Mouse (Mus musculus) hindbrain, postnatal 0 days (tissue): Measurements from ENCODE around the gene Nectin2. TPM values are rescaled to one million over a fixed set of nuclear protein-coding genes. Genes with fewer than 3 reads are reported as not detected.

ENCODE experiments used
- ATAC-seq: fragments of 200-750 bp; cut with Nextera tagmentation; 2 replicates; pipeline ENCODE4 v1.8.0; 2017; ENCODE audit warnings: mild to moderate bottlenecking, moderate TSS enrichment, moderate library complexity
- DNase-seq: peaks from one replicate; pipeline ENCODE4 v3.0.0-alpha.2; 2015; ENCODE audit warnings: low spot score
- H3K27ac ChIP-seq: fragments of 300-500 bp; sonication (generic); 2 replicates; pipeline ENCODE4 v1.5.1; 2014; ENCODE audit warnings: mild to moderate bottlenecking
- H3K27me3 ChIP-seq: fragments of 300-500 bp; sonication (generic); 2 replicates; pipeline ENCODE4 v1.6.1; 2014; ENCODE audit warnings: low read length, mixed read lengths; ENCODE audit not compliant: insufficient read depth
- H3K36me3 ChIP-seq: fragments of 300-500 bp; sonication (generic); 2 replicates; pipeline ENCODE4 v1.6.1; 2014; ENCODE audit warnings: low read length, mixed read lengths; ENCODE audit not compliant: insufficient read depth
- H3K4me1 ChIP-seq: fragments of 300-500 bp; sonication (generic); 2 replicates; pipeline ENCODE4 v1.6.1; 2014; ENCODE audit warnings: antibody characterized with exemption, low read length, mixed read lengths; ENCODE audit not compliant: insufficient read depth
- H3K4me2 ChIP-seq: fragments of 300-500 bp; sonication (generic); 2 replicates; pipeline ENCODE4 v1.6.1; 2014; ENCODE audit warnings: low read depth, mild to moderate bottlenecking, low read length, moderate library complexity, mixed read lengths
- H3K4me3 ChIP-seq: fragments of 300-500 bp; sonication (generic); 2 replicates; pipeline ENCODE4 v1.5.1; 2014; ENCODE audit warnings: low read length
- H3K9ac ChIP-seq: fragments of 300-500 bp; sonication (generic); replicated peaks from 2 replicates; pipeline ENCODE4 v1.6.1; 2014; ENCODE audit warnings: mild to moderate bottlenecking, low read length, moderate library complexity, mixed read lengths
- H3K9me3 ChIP-seq: fragments of 300-500 bp; sonication (generic); 2 replicates; pipeline ENCODE4 v1.6.1; 2016; ENCODE audit warnings: low read length, mixed read lengths
- CTCF ChIP-seq: IDR thresholded peaks from 2 replicates; pipeline ENCODE4 v1.5.1; 2016; ENCODE audit warnings: antibody characterized with exemption, control low read depth, low read depth
- WGBS: fragments of 180-500 bp; shearing (Covaris S2); extraction: QIAGEN DNeasy Blood & Tissue Kit; methylation state at CpG from one replicate; pipeline ENCODE4 v1.1.7; 2014; 5-methylcytosine and 5-hydroxymethylcytosine counted together
- polyA plus RNA-seq: library from polyadenylated mRNA; unstranded; fragments of >200 nt; fragmentation: Nextera tagmentation; extraction: Ambion mirVana; gene quantifications from 2 replicates; pipeline ENCODE4 v1.2.1, GENCODE M21; 2015
- total RNA-seq: library from RNA; depleted of rRNA; stranded (reverse); fragments of >200 nt; gene quantifications from 2 replicates; pipeline ENCODE4 v1.2.3, GENCODE M21; 2014

The Nectin2 gene
- total and polyA plus RNA-seq, 2 experiments from 2014 or later = 57.5 to 76.5 TPM

GRCm38 (mm10) chr7:19696336-19696873, 53.9 kb downstream of the Nectin2 start:
- no peak overlapping the region; the same call in 1 of the 2 replicates for H3K27ac ChIP-seq
- H3K9ac ChIP-seq = no peak overlapping the region
- 95% methylated on average over 34 of the region's 34 CpGs for WGBS
- H3K36me3 ChIP-seq = no peaks in the 10 kb centered on the region
- peak overlapping the region; percentile 56 for H3K4me2 ChIP-seq
- no peaks in the 10 kb centered on the region for H3K27me3 ChIP-seq
- no peak for DNase-seq
- H3K4me1 ChIP-seq = peaks cover 9% of the 10 kb centered on the region
- H3K4me3 ChIP-seq = no peak overlapping the region
- no peak for ATAC-seq
- H3K9me3 ChIP-seq = no peaks in the 10 kb centered on the region
- TF ChIP-seq CTCF = no peak

DNA sequence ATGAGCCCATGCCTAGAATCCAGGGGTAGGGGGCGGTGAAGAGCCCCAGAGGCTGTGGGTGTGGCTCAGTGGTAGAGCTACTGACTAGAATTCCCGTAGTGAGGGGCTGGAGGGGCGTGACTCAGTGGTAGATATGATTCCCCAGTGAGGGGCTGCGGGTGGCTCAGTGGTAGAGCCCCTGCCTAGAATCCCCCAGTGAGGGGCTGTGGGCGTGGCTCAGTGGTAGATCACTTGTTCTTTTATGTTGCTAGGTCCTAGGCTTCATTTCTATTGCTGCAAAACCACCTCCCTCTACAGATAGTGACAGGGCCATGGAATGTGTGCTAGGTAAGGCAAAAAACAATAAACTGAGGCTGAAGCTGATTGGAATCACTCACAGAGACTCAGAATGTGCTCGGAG, 54.4 kb downstream of the Nectin2 start:
- DNase-seq (no peak), ATAC-seq (no peak)
- Histone ChIP-seq H3K9ac (no peak overlapping the region), H3K27me3 (no peaks in the 10 kb centered on the region), H3K9me3 (no peaks in the 10 kb centered on the region), H3K4me3 (no peak overlapping the region), H3K27ac (no peak overlapping the region; the same call in 1 of the 2 replicates), H3K4me2 (no peak overlapping the region), H3K4me1 (peaks cover 9% of the 10 kb centered on the region), H3K36me3 (no peaks in the 10 kb centered on the region)
- 89% methylated on average over 6 of the region's 6 CpGs for WGBS
- TF ChIP-seq CTCF = no peak

GRCm38 (mm10) chr7:19695213-19695594, 55.1 kb downstream of the Nectin2 start:
- no peak overlapping the region for H3K9ac ChIP-seq
- H3K27me3 ChIP-seq = no peaks in the 10 kb centered on the region
- peak overlapping the region; percentile 66 for H3K27ac ChIP-seq
- TF ChIP-seq CTCF = no peak
- ATAC-seq = no peak
- H3K4me2 ChIP-seq = no peak overlapping the region
- 54% methylated on average over 8 of the region's 8 CpGs for WGBS
- H3K36me3 ChIP-seq = no peaks in the 10 kb centered on the region
- no peak for DNase-seq
- no peak overlapping the region for H3K4me3 ChIP-seq
- H3K4me1 ChIP-seq = peaks cover 9% of the 10 kb centered on the region
- no peaks in the 10 kb centered on the region for H3K9me3 ChIP-seq

DNA sequence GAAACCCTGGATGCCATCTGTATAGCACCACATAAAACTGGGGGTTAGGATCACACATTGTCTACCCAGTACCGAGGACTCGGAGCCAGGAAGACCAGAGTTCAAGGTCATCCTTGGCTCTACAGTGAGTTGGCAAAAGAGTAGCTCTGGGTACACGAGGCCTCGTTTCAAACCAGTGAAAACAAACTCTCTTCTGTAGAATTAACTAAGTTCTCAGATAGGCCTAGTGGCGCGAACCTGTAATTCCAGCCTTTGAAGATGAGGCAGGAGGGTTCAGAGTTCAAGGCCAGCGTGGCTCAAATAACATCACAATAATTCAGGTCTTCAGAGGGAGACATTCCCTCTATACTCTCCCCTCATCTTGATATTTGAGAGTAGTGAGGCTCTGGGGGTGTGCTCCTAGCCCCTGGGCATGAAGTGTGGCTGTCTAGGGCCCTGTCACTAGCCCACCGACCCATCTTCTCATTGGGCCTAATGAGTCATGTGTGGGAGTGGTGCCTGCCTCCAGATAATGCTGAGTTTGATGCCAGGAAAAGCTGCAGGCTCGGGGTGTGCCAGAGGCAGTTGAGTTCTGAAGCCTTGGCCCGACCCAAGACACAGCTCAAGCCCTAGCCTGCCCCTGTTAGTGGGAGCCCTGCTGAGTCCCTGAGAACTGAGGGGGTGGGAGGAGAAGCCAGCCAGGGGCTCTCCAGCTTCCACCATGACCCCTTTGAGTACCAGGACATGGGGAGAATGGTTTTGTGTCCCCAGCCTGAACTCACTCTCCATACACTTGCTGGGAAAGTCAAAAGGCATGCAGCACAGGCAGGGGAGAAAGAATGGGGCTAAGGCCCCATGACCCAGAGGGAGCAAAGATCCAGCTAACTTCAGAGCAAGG, 55.7 kb downstream of the Nectin2 start:
- WGBS = 80% methylated on average over 10 of the region's 10 CpGs
- Histone ChIP-seq H3K4me2 (no peak overlapping the region), H3K27me3 (no peaks in the 10 kb centered on the region), H3K36me3 (no peaks in the 10 kb centered on the region), H3K9me3 (no peaks in the 10 kb centered on the region), H3K4me3 (no peak overlapping the region), H3K4me1 (peaks cover 9% of the 10 kb centered on the region), H3K27ac (peak overlapping the region; percentile 66), H3K9ac (no peak overlapping the region)
- ATAC-seq (no peak), DNase-seq (no peak)
- no peak for TF ChIP-seq CTCF

DNA sequence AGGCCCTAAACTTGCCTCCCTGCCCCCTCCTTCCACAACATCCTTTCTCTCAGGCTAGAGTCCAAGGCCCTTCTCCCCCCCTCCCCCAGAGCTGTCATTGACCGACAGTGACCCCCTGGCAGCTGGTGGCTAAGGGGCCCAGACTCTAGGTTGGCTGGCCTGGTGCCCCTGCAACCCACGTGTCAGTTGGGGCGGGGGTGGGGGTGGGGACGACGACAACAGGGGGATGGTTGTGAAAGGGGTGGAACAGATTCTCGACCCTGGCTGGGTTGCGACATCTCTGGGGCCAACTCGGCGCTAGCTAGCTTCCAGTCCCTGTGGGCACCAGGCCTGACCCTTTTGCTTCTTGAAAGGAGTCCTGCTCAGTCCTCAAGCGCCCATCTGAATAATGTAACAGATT, 56.9 kb downstream of the Nectin2 start:
- H3K27ac ChIP-seq = peak overlapping the region; percentile 76
- ATAC-seq = peak; percentile 92
- no peak overlapping the region for H3K4me3 ChIP-seq
- 18% methylated on average over 10 of the region's 10 CpGs for WGBS
- no peaks in the 10 kb centered on the region for H3K27me3 ChIP-seq
- H3K9ac ChIP-seq = no peak overlapping the region
- no peak for TF ChIP-seq CTCF
- no peak overlapping the region for H3K4me2 ChIP-seq
- no peaks in the 10 kb centered on the region for H3K4me1 ChIP-seq
- no peaks in the 10 kb centered on the region for H3K36me3 ChIP-seq
- no peaks in the 10 kb centered on the region for H3K9me3 ChIP-seq
- DNase-seq = peak; percentile 86

DNA sequence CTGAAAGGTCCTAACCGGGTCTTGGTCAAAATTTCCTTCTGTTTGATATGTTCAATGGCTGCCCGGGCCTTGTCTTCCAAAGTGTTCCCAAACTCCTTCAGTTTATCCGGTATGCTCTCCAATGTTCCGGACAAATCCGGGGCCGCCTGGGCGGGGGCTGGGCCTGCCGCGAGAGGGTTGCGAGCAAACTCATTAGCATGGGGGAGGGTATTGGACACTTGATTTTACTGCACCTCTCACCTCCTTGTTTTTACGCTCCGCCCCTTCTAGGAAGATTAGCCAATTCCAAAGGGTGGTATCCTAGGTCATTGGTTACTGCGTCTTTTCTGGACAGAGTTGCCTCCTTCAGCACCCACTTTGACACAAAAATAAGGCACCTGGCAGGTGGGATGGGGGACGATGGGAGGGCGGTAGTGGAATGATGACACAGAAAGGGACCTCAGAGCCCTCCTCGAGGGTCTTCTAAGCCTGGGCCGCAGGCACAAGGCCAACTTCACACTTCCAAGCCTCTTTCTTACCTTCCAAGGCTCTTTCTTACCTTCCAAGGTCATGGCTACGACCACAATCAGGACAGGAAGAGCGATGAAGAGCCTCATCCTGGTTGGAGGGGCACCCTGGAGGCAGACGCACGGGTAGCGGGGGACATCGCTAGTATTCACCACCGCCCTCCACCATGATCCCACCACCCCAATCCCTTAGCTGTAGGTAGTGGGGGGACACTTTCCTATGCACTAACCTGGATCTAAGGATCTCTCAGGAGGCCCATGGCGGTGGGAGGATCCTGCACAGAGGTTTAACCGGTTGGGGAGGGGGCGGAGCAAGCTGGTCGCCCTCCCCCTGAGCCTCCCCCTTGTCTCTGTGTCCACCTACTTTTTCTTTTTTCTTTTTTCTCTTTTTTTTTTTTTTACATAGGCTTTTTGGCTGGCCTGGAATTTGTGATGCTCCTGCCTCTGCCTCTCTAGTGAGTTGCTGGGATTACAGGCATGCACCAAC, 58.1 kb downstream of the Nectin2 start, which contains the start of gene Apoc1:
TSS of gene Apoc1 (minus strand) at position 788 of the 993 bp plus-strand sequence.
- no peaks in the 10 kb centered on the region for H3K27me3 ChIP-seq
- TF ChIP-seq CTCF = no peak
- peak within 1 kb of the TSS; percentile 76 for H3K27ac ChIP-seq
- DNase-seq (no peak), ATAC-seq (no peak)
- 50% methylated on average over 28 of the region's 28 CpGs for WGBS
- no peak within 1 kb of the TSS for H3K4me3 ChIP-seq
- H3K9ac ChIP-seq = no peak within 1 kb of the TSS; the same call in 1 of the 2 replicates
- no peaks in the 10 kb centered on the region for H3K4me1 ChIP-seq
- no peaks in the 10 kb centered on the region for H3K9me3 ChIP-seq
- no peaks in the 10 kb centered on the region for H3K36me3 ChIP-seq
- no peak within 1 kb of the TSS for H3K4me2 ChIP-seq
